Mouse (Mus musculus) left cerebral cortex, postnatal 10 days (tissue): ENCODE results near the gene Stambpl1. TPM values are rescaled to one million over a fixed set of nuclear protein-coding genes. Genes with fewer than 3 reads are reported as not detected.

Source experiments
- DNase-seq, 2 experiments: peaks; one replicate each; pipeline ENCODE4 v3.0.0; 2021 to 2022; ENCODE audit warnings: low spot score in 2 of 2, mixed read lengths in 1 of 2; ENCODE audit errors: extremely low spot score in 1 of 2
- intact Hi-C: fragments of 180-260 bp; cut with DNase I; formaldehyde crosslinking; loops from one replicate; pipeline ENCODE4 v1.15.1; 2025
- total RNA-seq, 2 experiments: library from RNA; stranded (reverse); gene quantifications; 2 replicates each; pipeline ENCODE4 v1.2.3; 2021

Gene Stambpl1
- total RNA-seq: 10 to 100 TPM; 16.9 to 18.2 TPM

DNA sequence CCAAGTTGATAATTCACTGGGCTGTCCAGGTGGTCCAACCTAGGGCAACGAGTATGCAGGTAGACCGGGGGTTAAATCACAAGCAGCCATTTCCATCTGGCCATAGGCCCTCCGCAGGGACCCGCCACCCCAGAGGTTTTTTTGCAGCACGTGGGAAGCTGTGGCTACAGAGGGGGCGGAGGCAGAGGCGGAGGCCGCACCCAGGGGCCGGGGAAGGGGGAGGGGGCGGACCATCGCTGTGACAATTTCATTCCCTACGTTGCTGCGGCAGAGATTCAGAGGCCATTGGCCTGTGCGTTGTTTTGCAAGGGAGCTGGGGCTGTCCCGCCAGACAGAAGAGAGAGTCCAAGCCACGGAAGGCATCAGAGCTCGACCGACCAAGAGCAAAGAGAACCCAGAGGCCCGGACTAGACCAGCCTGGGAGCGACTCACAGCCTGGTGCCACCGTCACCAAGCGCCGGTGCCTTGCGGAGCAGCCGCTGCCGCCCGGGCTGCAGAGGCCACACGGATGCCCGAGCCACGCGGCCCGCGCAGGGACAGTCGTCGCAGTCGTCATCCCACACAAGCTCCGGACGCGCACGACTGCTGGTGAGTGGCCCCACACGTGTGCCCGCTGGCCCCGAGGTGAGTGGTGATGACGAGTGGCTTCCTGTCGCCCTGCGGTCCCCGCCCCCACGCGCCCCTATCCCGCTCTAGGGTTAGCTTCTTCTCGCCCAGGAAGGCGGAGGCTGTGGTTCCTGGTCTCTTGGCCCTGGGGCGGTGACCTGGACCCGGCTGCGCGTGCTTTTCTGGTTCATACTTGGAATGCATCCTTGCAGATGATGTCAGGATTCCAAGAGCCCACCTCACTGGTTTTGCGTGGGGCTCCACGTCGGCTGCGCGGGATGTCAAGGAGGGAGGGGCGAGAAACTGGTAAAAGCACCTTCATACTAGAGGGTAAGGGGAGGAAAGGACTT is at the start of gene Stambpl1:
Gene Stambpl1 (plus strand): TSS at position 222 of the 956 bp plus-strand sequence.
- intact Hi-C loops: loop anchor here (5.0 kb wide), 1 partner anchor 40 kb away; no protein-coding TSS in a partner anchor
- DNase-seq: peak; percentile 65 to 86

DNA sequence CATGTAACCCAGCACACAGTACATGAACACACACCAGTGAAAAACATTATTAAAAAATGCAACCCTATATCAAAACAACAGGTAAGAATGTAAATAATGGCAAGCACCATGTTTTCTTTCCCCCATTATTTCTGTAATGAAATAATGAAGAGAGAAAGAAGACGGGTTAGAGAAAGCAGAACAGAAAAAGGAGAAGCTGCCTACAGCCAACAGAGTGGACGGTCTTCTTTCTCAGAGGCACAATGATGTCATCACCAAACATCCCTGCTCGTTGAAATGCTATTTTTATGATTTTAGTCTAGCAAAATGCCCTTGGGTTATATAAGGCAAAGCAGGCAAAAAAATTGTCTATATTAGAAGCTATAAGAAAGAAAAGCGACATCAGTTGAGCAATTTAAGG is 43.6 kb upstream of the Stambpl1 start:
- no peak for DNase-seq
- intact Hi-C loops: loop anchor here (10.0 kb wide), 1 partner anchor 96 kb away; no protein-coding TSS in a partner anchor

GRCm38 (mm10) chr19:34151909-34152308 is 40.1 kb upstream of the Stambpl1 start:
- DNase-seq: peak in 1 of 2 experiments; percentile 3
- intact Hi-C loops: no loop called here

GRCm38 (mm10) chr19:34153263-34154144 is 38.5 kb upstream of the Stambpl1 start:
- intact Hi-C loops: no loop called here

DNA sequence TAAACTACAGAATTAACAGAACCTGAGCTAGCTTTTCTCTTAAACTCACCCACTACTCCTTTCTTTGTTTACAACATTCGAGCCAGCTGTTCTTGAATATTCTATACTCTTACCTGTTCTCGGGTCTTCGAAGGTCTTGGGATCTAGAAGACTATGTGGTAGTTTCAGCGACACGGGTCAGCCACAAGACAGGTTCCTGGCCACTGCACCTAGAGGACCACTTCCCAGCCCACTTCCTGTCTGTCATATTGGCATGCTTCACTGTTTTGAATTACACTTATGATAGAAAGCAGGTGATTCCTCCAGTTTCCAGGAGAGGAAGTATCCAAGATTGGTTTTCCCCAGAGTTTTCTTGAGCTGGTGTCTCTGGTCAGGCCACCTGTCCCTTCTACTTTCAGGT is 29.3 kb upstream of the Stambpl1 start:
- intact Hi-C loops: loop anchor here (10.0 kb wide), 1 partner anchor 142 kb away; no protein-coding TSS in a partner anchor

More at GRCm38 (mm10) chr19:34153263-34154144, 38.5 kb upstream of the Stambpl1 start:
- no peak for DNase-seq

GRCm38 (mm10) chr19:34165891-34166290 is 26.1 kb upstream of the Stambpl1 start, which contains the start of gene Ankrd22:
TSS of gene Ankrd22 (minus strand) at chr19:34166053.
- no peak for DNase-seq
- intact Hi-C loops: loop anchor here (10.0 kb wide), 1 partner anchor 139 kb away; no protein-coding TSS in a partner anchor

More for the DNA sequence above, 29.3 kb upstream of the Stambpl1 start:
- no peak for DNase-seq

DNA sequence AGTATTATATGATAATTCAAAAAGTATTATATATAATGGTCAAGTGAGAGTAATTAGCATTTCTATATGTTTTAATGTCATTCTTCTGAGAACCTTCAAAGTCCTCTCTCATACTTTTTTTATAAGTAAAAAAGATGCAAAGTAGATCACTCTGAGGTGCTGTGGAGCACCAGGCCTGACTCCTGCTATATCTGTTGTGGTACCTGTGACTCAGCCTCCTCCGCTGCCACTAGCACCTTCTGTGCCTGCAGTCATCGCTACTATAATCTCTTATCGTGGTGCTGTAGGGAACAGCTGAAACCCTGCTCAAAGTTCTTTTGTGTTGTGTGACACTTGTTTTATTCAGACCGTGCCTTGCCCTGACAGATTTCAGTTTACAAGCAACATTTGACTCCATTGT is 25.6 kb upstream of the Stambpl1 start:
- DNase-seq: no peak
- intact Hi-C loops: loop anchor here (10.0 kb wide), 1 partner anchor 138 kb away; no protein-coding TSS in a partner anchor

DNA sequence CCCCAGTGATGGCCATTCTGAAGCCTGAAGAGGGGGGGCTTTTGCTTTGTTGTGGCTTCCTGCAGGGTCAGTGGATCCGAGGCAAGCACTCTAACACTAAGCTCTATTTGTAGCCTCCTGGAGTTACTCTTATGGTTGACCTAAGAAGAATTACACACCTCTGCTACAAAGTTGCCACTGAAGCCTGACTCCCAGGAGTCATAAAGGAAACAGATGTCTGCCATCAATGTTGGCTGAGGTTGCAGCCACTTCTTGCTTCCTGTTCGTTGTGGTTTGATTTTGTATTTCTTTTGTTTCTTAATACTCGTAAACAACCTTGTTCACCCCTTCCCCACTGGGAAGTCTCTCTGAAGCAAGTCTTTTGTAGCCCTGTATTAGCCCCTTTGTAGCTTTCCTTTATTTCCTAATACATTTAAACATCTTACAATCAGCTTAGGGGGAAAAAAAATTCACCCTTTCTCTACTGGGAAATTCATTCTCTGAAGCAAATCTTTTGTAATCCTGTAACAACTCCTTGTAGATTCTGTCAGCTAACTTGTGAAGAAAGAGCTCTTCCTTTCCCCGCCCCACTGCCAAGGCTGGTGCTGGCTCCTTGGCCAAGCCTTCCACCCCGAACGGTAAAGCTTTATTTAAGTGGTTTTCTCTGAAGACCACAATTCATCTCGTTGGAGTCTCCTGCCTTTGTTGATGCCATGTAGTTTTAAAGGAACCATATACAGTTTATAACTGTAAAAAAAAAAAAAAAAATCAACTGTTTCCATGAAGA is 23.9 kb upstream of the Stambpl1 start:
- intact Hi-C loops: loop anchor here (10.0 kb wide), 1 partner anchor 137 kb away; no protein-coding TSS in a partner anchor

DNA sequence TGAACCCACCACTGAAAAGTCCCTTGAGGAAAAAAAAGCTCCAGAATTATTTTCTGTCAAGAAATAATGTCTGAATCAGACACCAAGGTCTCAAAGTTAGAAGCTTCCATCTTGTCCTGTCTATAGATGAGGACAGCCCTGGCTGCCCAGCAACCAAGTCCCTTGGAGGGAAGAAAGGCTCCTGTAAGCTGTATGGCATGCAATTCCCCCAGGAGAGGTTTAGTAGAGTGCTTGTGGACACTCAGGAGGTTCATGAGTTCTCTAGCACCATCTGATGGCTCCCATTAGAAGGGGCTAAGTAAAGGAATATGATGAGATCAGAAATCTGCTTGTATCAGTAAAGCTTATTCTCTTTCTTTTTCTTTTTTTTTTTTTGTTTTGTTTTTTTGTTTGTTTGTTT is 22.9 kb upstream of the Stambpl1 start:
- DNase-seq: no peak
- intact Hi-C loops: loop anchor here (10.0 kb wide), 1 partner anchor 136 kb away; no protein-coding TSS in a partner anchor

More for the DNA sequence above, 23.9 kb upstream of the Stambpl1 start:
- DNase-seq: no peak

DNA sequence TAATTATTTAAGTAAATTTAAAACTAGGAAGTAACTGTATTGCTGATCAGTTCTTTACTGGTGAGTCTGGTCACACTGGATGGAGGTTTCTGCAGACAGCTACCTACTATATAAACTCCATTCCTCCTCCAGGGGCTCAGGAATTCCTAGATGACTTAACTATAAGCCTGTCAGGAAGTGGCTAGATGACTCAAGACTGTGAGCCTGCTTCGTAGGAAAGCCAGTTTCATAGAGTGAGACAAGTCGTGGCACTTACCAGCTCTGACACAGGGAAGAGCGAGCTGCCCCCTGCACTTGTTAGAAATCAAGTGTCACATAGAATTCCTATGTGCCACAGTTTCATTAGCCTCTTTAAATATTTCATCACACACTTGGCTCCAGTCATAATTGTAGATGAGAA is 20.9 kb upstream of the Stambpl1 start:
- no peak for DNase-seq

DNA sequence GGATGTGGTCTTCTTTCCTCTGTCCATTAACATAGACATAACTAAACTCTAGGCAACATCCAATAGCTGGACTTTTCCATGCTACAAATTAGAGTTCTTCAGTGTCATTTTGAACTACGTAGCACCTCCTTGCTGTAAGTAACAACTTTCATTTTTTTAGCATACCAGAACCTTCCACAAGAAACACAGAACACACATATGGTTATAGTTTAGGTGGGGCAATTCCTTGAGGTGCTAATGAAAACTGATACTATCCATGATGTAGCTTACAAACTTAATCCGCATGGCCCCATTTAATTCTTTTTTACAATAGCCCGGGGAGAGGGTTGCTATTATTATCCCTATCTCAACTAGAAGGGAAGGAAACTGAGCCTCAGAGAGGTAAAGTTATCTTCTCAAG is 18.0 kb upstream of the Stambpl1 start:
- no peak for DNase-seq
- intact Hi-C loops: no loop called here

More for the DNA sequence above, 20.9 kb upstream of the Stambpl1 start:
- intact Hi-C loops: no loop called here

DNA sequence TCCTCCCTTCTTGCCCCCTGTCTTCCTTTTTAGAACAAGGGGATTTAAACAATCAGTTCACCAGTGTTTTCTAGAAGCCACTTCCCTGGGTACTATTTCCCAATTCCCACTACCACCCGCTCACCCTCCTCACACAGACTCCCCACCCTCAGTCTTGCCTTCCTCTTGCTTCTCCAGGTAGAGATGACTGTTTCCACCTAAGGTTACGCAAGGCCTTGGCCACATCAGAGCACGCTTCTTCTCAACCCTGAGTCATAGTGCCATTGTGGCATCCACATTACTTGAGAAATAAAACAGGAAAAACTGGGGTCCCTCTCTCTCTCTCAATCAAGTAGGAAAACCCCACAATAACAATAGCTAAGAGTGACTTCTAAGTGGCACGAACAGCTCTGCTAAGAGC is 12.9 kb upstream of the Stambpl1 start:
- intact Hi-C loops: no loop called here
- no peak for DNase-seq

GRCm38 (mm10) chr19:34180316-34180715 is 11.7 kb upstream of the Stambpl1 start:
- intact Hi-C loops: no loop called here
- DNase-seq: no peak

- no peak for DNase-seq
- intact Hi-C loops: no loop called here
These were observed 10.8 kb upstream of the Stambpl1 start for GRCm38 (mm10) chr19:34181234-34181633.

GRCm38 (mm10) chr19:34182490-34182889 is 9.5 kb upstream of the Stambpl1 start:
- intact Hi-C loops: no loop called here
- no peak for DNase-seq

GRCm38 (mm10) chr19:34186845-34187244 is 5.2 kb upstream of the Stambpl1 start:
- intact Hi-C loops: no loop called here
- DNase-seq: no peak

DNA sequence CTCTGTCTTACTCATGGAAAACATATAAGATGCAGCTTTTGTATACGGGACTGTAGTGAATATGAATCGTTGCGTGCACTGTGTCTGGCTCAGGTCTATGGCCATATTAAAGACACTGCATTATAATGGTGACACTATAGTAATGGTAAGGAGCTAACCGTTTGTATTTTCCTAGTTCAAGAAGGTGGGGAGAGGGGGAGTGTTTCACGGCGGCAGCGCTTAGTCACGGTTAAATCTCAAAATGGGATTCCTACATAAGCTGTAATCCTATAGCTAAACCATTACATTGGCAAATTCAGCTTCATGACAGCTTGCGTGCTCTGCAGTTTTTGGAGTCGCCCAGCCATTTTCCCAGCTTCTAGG is 403 bp upstream of the Stambpl1 start:
- intact Hi-C loops: loop anchor here (5.0 kb wide), 1 partner anchor 41 kb away; no protein-coding TSS in a partner anchor
- DNase-seq: no peak

GRCm38 (mm10) chr19:34193149-34193548 is 1.1 kb downstream of the Stambpl1 start:
- peak in 1 of 2 experiments; percentile 36 for DNase-seq
- intact Hi-C loops: loop anchor here (5.0 kb wide), 1 partner anchor 39 kb away; no protein-coding TSS in a partner anchor
